23 mouse cellular contexts compared by ENCODE assay signal in genomic region chr9:76581966-76582365, GRCm38 (mm10). TPM values are rescaled to one million over a fixed set of nuclear protein-coding genes. Genes with fewer than 3 reads are reported as not detected.
"Had no signal": no experiment of that assay in that cellular context is flagged by ENCODE, and none has a peak within 500 bp of the region (broad histone marks: within the 10 kb centered on the region; RNA-seq: fewer than 3 reads in every experiment).

No protein-coding gene starts in this region.

- H3K4me2 ChIP-seq: lung, embryonic 14.5 days; midbrain, embryonic 12.5 days; neural tube, embryonic 12.5 days; stomach, embryonic 15.5 days had no signal

- H3K4me1 ChIP-seq: midbrain, embryonic 10.5 days; midbrain, embryonic 12.5 days; neural tube, embryonic 12.5 days; stomach, embryonic 15.5 days had no signal

- H3K9ac ChIP-seq: liver, embryonic 14.5 days; lung, embryonic 14.5 days; midbrain, embryonic 12.5 days; neural tube, embryonic 12.5 days; stomach, embryonic 15.5 days had no signal

- H3K4me3 ChIP-seq: midbrain, embryonic 10.5 days; midbrain, embryonic 12.5 days; neural tube, embryonic 12.5 days; stomach, embryonic 15.5 days had no signal

- H3K27me3 ChIP-seq: midbrain, embryonic 12.5 days; neural tube, embryonic 12.5 days; stomach, embryonic 15.5 days had no signal

- H3K27ac ChIP-seq: liver, embryonic 14.5 days; midbrain, embryonic 10.5 days; midbrain, embryonic 12.5 days; neural tube, embryonic 12.5 days; stomach, embryonic 15.5 days; stomach, postnatal 0 days had no signal

- H3K9me3 ChIP-seq: midbrain, embryonic 10.5 days; midbrain, embryonic 12.5 days; neural tube, embryonic 12.5 days; stomach, embryonic 15.5 days had no signal

- DNase-seq: lung, adult 18-20 months; lung, embryonic 14.5 days; lung, postnatal 10 days; lung, postnatal 36 days; midbrain, embryonic 14.5 days; right cerebral cortex, postnatal 25 days; right cerebral cortex, postnatal 4 days; thymus, adult 2 months; thymus, postnatal 25 days; thymus, postnatal 4 days had no signal

- ATAC-seq: midbrain, embryonic 16.5 days had no signal

- H3K36me3 ChIP-seq: midbrain, embryonic 10.5 days; midbrain, embryonic 12.5 days; neural tube, embryonic 12.5 days; stomach, embryonic 15.5 days had no signal

RNA-seq across cellular contexts. Expression of gene Fam83b, which starts 15.1 kb away (rescaled TPM):
- total RNA-seq: megakaryocyte, adult 5-6 weeks; megakaryocyte-erythroid progenitor cell, adult 5-6 weeks; neutrophil, adult 5-6 weeks had no signal
- polyA plus RNA-seq: midbrain, embryonic 14.5 days; neural tube, embryonic 14.5 days; spleen, adult 2 months; testis, adult 2 months had no signal
